Mouse (Mus musculus): ENCODE results near the gene Ppm1e. TPM values are rescaled to one million over a fixed set of nuclear protein-coding genes. Genes with fewer than 3 reads are reported as not detected.

The Ppm1e gene
- 18.4 and 20.5 TPM in 2 replicates for polyA plus RNA-seq (2016; fragmentation: Nextera tagmentation; extraction: Ambion mirVana)

DNA sequence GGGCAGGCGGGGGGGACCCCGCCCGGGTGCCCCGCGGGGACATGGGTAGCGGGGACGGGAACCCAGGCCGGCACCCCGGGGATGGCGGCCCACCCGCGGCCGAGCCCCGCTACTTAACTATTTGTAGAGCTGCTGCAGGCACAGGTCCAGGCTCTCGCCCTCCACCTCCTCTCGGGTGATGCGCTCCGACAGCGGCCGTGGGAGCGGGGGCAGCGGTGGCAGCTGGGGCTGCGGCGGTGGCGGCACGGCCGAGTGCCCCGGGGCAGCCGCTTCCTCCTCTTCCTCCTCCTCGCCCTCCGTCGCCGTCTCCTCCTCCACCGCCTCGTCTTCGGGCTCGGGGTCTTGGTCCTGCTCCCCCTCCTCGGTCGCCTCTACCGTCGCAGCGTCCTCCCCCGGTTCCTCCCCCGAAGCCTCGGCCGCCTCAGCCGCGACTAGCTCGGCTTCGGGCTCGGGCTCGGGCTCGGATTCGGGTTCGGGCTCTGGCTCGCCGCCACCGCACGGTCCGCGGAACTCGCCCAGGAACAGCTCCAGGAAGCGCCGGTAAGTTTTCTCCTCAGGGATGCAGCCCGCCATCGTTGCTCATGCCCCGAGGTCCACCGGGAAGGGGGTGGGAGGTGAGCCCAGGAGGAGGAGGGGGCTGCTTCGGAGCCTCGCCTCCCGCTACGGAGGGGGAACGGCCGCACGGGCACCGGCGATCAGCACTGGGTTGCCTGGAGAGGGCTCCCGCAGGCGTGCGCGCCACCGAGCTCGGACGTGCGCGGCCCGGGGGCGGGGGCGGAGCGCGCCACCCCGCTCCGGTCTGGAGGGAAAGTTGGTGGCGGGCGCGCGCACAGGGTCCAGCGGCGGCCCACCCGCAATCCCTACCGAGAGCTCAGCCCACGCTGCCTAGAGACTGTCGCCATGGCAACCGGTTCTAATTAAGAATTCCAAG, at the start of gene Ppm1e:
Gene Ppm1e (minus strand): TSS at position 693 of the 931 bp plus-strand sequence.
- H3K4me2 ChIP-seq, result peak within 1 kb of the TSS; percentile 76
- no peaks in the 10 kb centered on the region for H3K9me3 ChIP-seq
- no peaks in the 10 kb centered on the region for H3K27me3 ChIP-seq
- peak within 1 kb of the TSS; percentile 85 for H3K27ac ChIP-seq
- WGBS, result under 1% methylated on average over 104 of the region's 104 CpGs
- peaks cover 14% of the 10 kb centered on the region for H3K4me1 ChIP-seq
- peak within 1 kb of the TSS; percentile 95 for H3K9ac ChIP-seq
- peak within 1 kb of the TSS; percentile 90 for H3K4me3 ChIP-seq (replicated peaks)
- peak; percentile 96 for ATAC-seq (ENCODE audit: low FRiP score)
- H3K36me3 ChIP-seq (replicated peaks), result peaks cover 2% of the 10 kb centered on the region; the same call in 1 of the 2 replicates

GRCm38 (mm10) chr11:87404876-87405275, 46.1 kb upstream of the Ppm1e start, which contains the start of the genes Rad51c and Tex14:
Gene Rad51c, minus strand, starts transcription at chr11:87404954.
Gene Tex14, plus strand, starts transcription at chr11:87405065.
- Histone ChIP-seq H3K4me3 (replicated peaks) (peak within 1 kb of the TSS; percentile 64), H3K36me3 (replicated peaks) (no peaks in the 10 kb centered on the region), H3K27ac (peak within 1 kb of the TSS; percentile 93), H3K9me3 (no peaks in the 10 kb centered on the region), H3K27me3 (no peaks in the 10 kb centered on the region), H3K9ac (peak within 1 kb of the TSS; percentile 77), H3K4me2 (peak within 1 kb of the TSS; percentile 62), H3K4me1 (peaks cover 5% of the 10 kb centered on the region)
- ATAC-seq (ENCODE audit: low FRiP score), result peak; percentile 52
- WGBS, result 83% methylated on average over 27 of the region's 27 CpGs

GRCm38 (mm10) chr11:87404111-87404853, 45.5 kb upstream of the Ppm1e start:
- peak; percentile 94 for ATAC-seq (ENCODE audit: low FRiP score)
- H3K27me3 ChIP-seq, result no peaks in the 10 kb centered on the region
- peaks cover 5% of the 10 kb centered on the region for H3K4me1 ChIP-seq
- H3K36me3 ChIP-seq (replicated peaks), result no peaks in the 10 kb centered on the region
- H3K4me3 ChIP-seq (replicated peaks), result peak overlapping the region; percentile 64
- H3K9ac ChIP-seq, result peak overlapping the region; percentile 77
- 2% methylated on average over 58 of the region's 58 CpGs for WGBS
- H3K4me2 ChIP-seq, result peak overlapping the region; percentile 62
- H3K9me3 ChIP-seq, result no peaks in the 10 kb centered on the region
- H3K27ac ChIP-seq, result peak overlapping the region; percentile 93

GRCm38 (mm10) chr11:87398402-87398801, 39.6 kb upstream of the Ppm1e start:
- 92% methylated on average over 2 of the region's 2 CpGs for WGBS
- no peak overlapping the region for H3K4me3 ChIP-seq (replicated peaks)
- no peaks in the 10 kb centered on the region for H3K9me3 ChIP-seq
- H3K36me3 ChIP-seq (replicated peaks), result no peaks in the 10 kb centered on the region
- no peaks in the 10 kb centered on the region for H3K4me1 ChIP-seq
- no peak overlapping the region for H3K4me2 ChIP-seq
- H3K27ac ChIP-seq, result no peak overlapping the region
- H3K27me3 ChIP-seq, result no peaks in the 10 kb centered on the region
- H3K9ac ChIP-seq, result no peak overlapping the region
- ATAC-seq (ENCODE audit: low FRiP score), result no peak

DNA sequence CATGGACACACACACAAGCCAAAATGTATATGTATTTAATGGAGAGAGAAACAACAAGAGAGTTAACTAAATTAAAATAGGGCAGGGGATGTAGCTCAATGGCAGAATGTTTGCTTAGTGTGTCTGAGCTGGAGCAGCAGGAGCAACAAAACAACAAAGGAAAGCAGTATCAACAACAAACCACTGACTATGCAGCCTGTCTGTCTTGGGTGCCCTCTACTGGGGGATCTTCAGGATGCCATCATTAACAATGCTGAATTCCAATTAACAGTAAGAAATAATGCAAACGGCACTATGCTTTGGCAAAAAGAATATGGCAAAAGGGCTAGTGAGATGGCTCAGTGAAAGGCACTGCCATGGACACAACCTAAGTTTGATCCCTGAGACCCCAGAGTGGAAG, 35.0 kb upstream of the Ppm1e start:
- H3K27ac ChIP-seq, result no peak overlapping the region
- H3K4me2 ChIP-seq, result no peak overlapping the region
- no peaks in the 10 kb centered on the region for H3K4me1 ChIP-seq
- H3K9me3 ChIP-seq, result no peaks in the 10 kb centered on the region
- no peaks in the 10 kb centered on the region for H3K27me3 ChIP-seq
- 0 out of 2 replicates have a peak, but pooled peaks cover 8% of the 10 kb centered on the region for H3K36me3 ChIP-seq (replicated peaks)
- H3K9ac ChIP-seq, result no peak overlapping the region
- WGBS, result 32% methylated on average over 1 of the region's 1 CpGs
- H3K4me3 ChIP-seq (replicated peaks), result no peak overlapping the region
- ATAC-seq (ENCODE audit: low FRiP score), result no peak

GRCm38 (mm10) chr11:87385676-87386075, 26.9 kb upstream of the Ppm1e start:
- ATAC-seq (ENCODE audit: low FRiP score), result no peak
- no peak overlapping the region for H3K9ac ChIP-seq
- H3K4me3 ChIP-seq (replicated peaks), result no peak overlapping the region
- H3K9me3 ChIP-seq, result no peaks in the 10 kb centered on the region
- 100% methylated on average over 1 of the region's 1 CpGs for WGBS
- no peaks in the 10 kb centered on the region for H3K27me3 ChIP-seq
- H3K36me3 ChIP-seq (replicated peaks), result 0 out of 2 replicates have a peak, but pooled peaks cover under 1% of the 10 kb centered on the region
- H3K27ac ChIP-seq, result no peak overlapping the region
- no peak overlapping the region for H3K4me2 ChIP-seq
- H3K4me1 ChIP-seq, result no peaks in the 10 kb centered on the region

DNA sequence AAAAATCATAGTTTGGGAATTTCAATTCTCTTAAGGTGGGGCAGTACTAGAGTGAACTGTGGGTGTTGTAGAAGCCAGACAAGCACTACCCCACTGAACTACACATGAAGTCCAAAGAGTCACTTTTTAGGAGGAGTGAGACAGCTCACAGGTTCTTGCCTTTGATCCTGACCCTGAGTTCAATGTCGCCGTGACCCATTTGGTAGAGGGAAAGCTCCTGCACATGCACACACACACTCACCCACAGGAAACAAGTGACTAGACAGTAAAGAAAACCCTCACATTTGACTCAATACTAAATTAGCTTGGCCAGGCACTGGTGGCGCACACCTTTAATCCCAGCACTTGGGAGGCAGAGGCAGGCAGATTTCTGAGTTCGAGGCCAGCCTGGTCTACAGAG, 25.7 kb upstream of the Ppm1e start:
- 98% methylated on average over 4 of the region's 4 CpGs for WGBS
- Histone ChIP-seq H3K4me1 (no peaks in the 10 kb centered on the region), H3K4me3 (replicated peaks) (no peak overlapping the region), H3K27me3 (no peaks in the 10 kb centered on the region), H3K9ac (no peak overlapping the region), H3K9me3 (no peaks in the 10 kb centered on the region), H3K36me3 (replicated peaks) (no peaks in the 10 kb centered on the region; the same call in 1 of the 2 replicates), H3K27ac (no peak overlapping the region), H3K4me2 (no peak overlapping the region)
- no peak for ATAC-seq (ENCODE audit: low FRiP score)

GRCm38 (mm10) chr11:87367865-87368580, 9.2 kb upstream of the Ppm1e start:
- H3K4me3 ChIP-seq (replicated peaks), result no peak overlapping the region
- ATAC-seq (ENCODE audit: low FRiP score), result no peak
- WGBS, result 80% methylated on average over 9 of the region's 9 CpGs
- no peak overlapping the region for H3K9ac ChIP-seq
- no peak overlapping the region for H3K27ac ChIP-seq
- no peaks in the 10 kb centered on the region for H3K9me3 ChIP-seq
- no peaks in the 10 kb centered on the region for H3K36me3 ChIP-seq (replicated peaks)
- no peaks in the 10 kb centered on the region for H3K4me1 ChIP-seq
- H3K27me3 ChIP-seq, result no peaks in the 10 kb centered on the region
- H3K4me2 ChIP-seq, result no peak overlapping the region

GRCm38 (mm10) chr11:87367061-87367460, 8.2 kb upstream of the Ppm1e start:
- 87% methylated on average over 7 of the region's 7 CpGs for WGBS

GRCm38 (mm10) chr11:87365120-87365519, 6.3 kb upstream of the Ppm1e start:
- 92% methylated on average over 5 of the region's 5 CpGs for WGBS
- H3K4me2 ChIP-seq, result no peak overlapping the region
- H3K9ac ChIP-seq, result no peak overlapping the region
- H3K4me1 ChIP-seq, result no peaks in the 10 kb centered on the region
- no peak for ATAC-seq (ENCODE audit: low FRiP score)
- H3K36me3 ChIP-seq (replicated peaks), result no peaks in the 10 kb centered on the region
- no peaks in the 10 kb centered on the region for H3K9me3 ChIP-seq
- H3K4me3 ChIP-seq (replicated peaks), result no peak overlapping the region
- no peak overlapping the region for H3K27ac ChIP-seq
- no peaks in the 10 kb centered on the region for H3K27me3 ChIP-seq

More at GRCm38 (mm10) chr11:87367061-87367460, 8.2 kb upstream of the Ppm1e start:
- Histone ChIP-seq H3K27ac (no peak overlapping the region), H3K4me2 (no peak overlapping the region), H3K4me1 (no peaks in the 10 kb centered on the region), H3K36me3 (replicated peaks) (no peaks in the 10 kb centered on the region), H3K9ac (no peak overlapping the region), H3K9me3 (no peaks in the 10 kb centered on the region), H3K27me3 (no peaks in the 10 kb centered on the region), H3K4me3 (replicated peaks) (no peak overlapping the region)
- no peak for ATAC-seq (ENCODE audit: low FRiP score)

DNA sequence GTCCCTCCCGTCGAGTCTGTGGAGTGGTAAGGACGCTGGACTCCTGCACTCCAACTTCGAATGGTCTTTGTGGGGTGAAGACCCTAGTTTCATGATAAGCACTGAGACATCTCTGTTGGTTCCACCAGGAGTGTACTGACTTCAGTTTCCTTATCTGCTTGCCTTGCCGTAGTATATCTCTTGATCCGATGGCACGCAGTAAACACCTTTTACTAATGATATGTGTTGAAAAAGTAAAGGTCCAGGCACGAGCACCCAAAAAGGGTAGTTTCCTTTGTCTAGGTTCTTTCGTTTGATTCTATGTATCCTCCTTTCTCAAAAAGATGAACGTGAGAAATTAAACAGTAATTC, 414 bp upstream of the Ppm1e start:
- Histone ChIP-seq H3K4me3 (replicated peaks) (peak overlapping the region; percentile 90), H3K27ac (no peak overlapping the region), H3K27me3 (no peaks in the 10 kb centered on the region), H3K36me3 (replicated peaks) (no peaks in the 10 kb centered on the region; the same call in 1 of the 2 replicates), H3K4me2 (peak overlapping the region; percentile 76), H3K9me3 (no peaks in the 10 kb centered on the region), H3K9ac (peak overlapping the region; percentile 95; the same call in 1 of the 2 replicates), H3K4me1 (peaks cover 14% of the 10 kb centered on the region)
- WGBS, result 19% methylated on average over 10 of the region's 10 CpGs
- no peak for ATAC-seq (ENCODE audit: low FRiP score)
